In genomic region chr12:78097692-78098091, GRCm38 (mm10) we compare ENCODE assay signal across 25 mouse cellular contexts.
DNase-seq lines count a peak whose midpoint lies in the region; ATAC-seq and TF ChIP-seq lines count a peak whose summit lies in the region.
"Had no signal": no experiment of that assay in that cellular context is flagged by ENCODE, and none has a peak within 500 bp of the region (broad histone marks: within the 10 kb centered on the region; RNA-seq: fewer than 3 reads in every experiment).

No protein-coding gene starts in this region.

- H3K27ac ChIP-seq in kidney, postnatal 0 days = no peak overlapping the region
- no peak overlapping the region for H3K27ac ChIP-seq in kidney, embryonic 15.5 days
- no peak overlapping the region for H3K27ac ChIP-seq in midbrain, postnatal 0 days (ENCODE audit: low read depth, low read length)
- H3K27ac ChIP-seq in midbrain, embryonic 15.5 days = no peak overlapping the region
- H3K27ac ChIP-seq: embryonic facial prominence, embryonic 15.5 days; limb, embryonic 15.5 days; liver, embryonic 14.5 days; stomach, postnatal 0 days had no signal

- H3K9me3 ChIP-seq in kidney, postnatal 0 days (replicated peaks; ENCODE audit: low read length) = no peaks in the 10 kb centered on the region
- no peaks in the 10 kb centered on the region for H3K9me3 ChIP-seq in kidney, embryonic 15.5 days (replicated peaks)
- no peaks in the 10 kb centered on the region for H3K9me3 ChIP-seq in midbrain, postnatal 0 days (ENCODE audit: low read length)
- H3K9me3 ChIP-seq in midbrain, embryonic 15.5 days = no peaks in the 10 kb centered on the region
- H3K9me3 ChIP-seq: embryonic facial prominence, embryonic 15.5 days; heart, embryonic 15.5 days; hindbrain, embryonic 15.5 days; limb, embryonic 15.5 days; lung, embryonic 15.5 days had no signal

- DNase-seq in frontal cortex, postnatal 10 days (ENCODE audit: low spot score in 2 of 2) = no peak
- DNase-seq in kidney, postnatal 0 days (ENCODE audit: low spot score) = no peak
- peak; percentile 64 for DNase-seq in midbrain, postnatal 0 days (ENCODE audit: low spot score)
- peak; percentile 32 for DNase-seq in brain, embryonic 14.5 days (ENCODE audit: low read depth)
- DNase-seq in adrenal gland, adult 18-20 months (ENCODE audit: low spot score in 2 of 2) = no peak
- DNase-seq: adrenal gland, postnatal 14 days; B cell, adult 2 months; heart, postnatal 4 days; kidney, adult 11 months; kidney, postnatal 10 days; layer of hippocampus, postnatal 36 days; left cerebral cortex, postnatal 4 days; lung, postnatal 4 days; right cerebral cortex, postnatal 14 days had no signal

- H3K4me1 ChIP-seq in kidney, postnatal 0 days (replicated peaks; ENCODE audit: insufficient read depth, low read length) = no peaks in the 10 kb centered on the region
- no peaks in the 10 kb centered on the region for H3K4me1 ChIP-seq in kidney, embryonic 15.5 days
- peaks cover 3% of the 10 kb centered on the region; the same call in 1 of the 2 replicates for H3K4me1 ChIP-seq in midbrain, postnatal 0 days (ENCODE audit: insufficient read depth, low read length)
- peaks cover 6% of the 10 kb centered on the region; the same call in 1 of the 2 replicates for H3K4me1 ChIP-seq in midbrain, embryonic 15.5 days

- H3K36me3 ChIP-seq in kidney, postnatal 0 days (ENCODE audit: insufficient read depth, low read length) = no peaks in the 10 kb centered on the region
- H3K36me3 ChIP-seq in kidney, embryonic 15.5 days = no peaks in the 10 kb centered on the region
- H3K36me3 ChIP-seq in midbrain, postnatal 0 days (ENCODE audit: insufficient read depth, low read length) = no peaks in the 10 kb centered on the region
- no peaks in the 10 kb centered on the region for H3K36me3 ChIP-seq in midbrain, embryonic 15.5 days (replicated peaks)
- H3K36me3 ChIP-seq: embryonic facial prominence, embryonic 15.5 days; heart, embryonic 15.5 days; hindbrain, embryonic 15.5 days; limb, embryonic 15.5 days; lung, embryonic 15.5 days had no signal

- WGBS in kidney, postnatal 0 days = 57% methylated on average over 2 of the region's 2 CpGs
- 61% methylated on average over 2 of the region's 2 CpGs for WGBS in kidney, embryonic 15.5 days
- WGBS in midbrain, postnatal 0 days = 75% methylated on average over 2 of the region's 2 CpGs
- WGBS in midbrain, embryonic 15.5 days = 81% methylated on average over 2 of the region's 2 CpGs

- H3K4me3 ChIP-seq in kidney, postnatal 0 days (replicated peaks; ENCODE audit: low read depth, low read length) = no peak overlapping the region
- no peak overlapping the region for H3K4me3 ChIP-seq in kidney, embryonic 15.5 days (replicated peaks)
- no peak overlapping the region for H3K4me3 ChIP-seq in midbrain, postnatal 0 days (ENCODE audit: low read depth, low read length)
- H3K4me3 ChIP-seq in midbrain, embryonic 15.5 days = no peak overlapping the region
- H3K4me3 ChIP-seq: embryonic facial prominence, embryonic 15.5 days; heart, embryonic 15.5 days; hindbrain, embryonic 15.5 days; limb, embryonic 15.5 days; lung, embryonic 15.5 days had no signal

- ATAC-seq in frontal cortex, adult (ENCODE audit: low TSS enrichment) = peak; percentile 64; the same call in 1 of the 2 replicates
- no peak for ATAC-seq in kidney, postnatal 0 days (replicated peaks; ENCODE audit: low FRiP score, low read depth)
- ATAC-seq in kidney, embryonic 15.5 days (replicated peaks; ENCODE audit: low FRiP score) = no peak
- ATAC-seq in midbrain, postnatal 0 days (ENCODE audit: low FRiP score) = no peak
- no peak for ATAC-seq in midbrain, embryonic 15.5 days (replicated peaks)
- ATAC-seq: forebrain, embryonic 14.5 days had no signal

- H3K9ac ChIP-seq in kidney, postnatal 0 days (ENCODE audit: low read depth, low read length) = no peak overlapping the region
- no peak overlapping the region for H3K9ac ChIP-seq in kidney, embryonic 15.5 days
- no peak overlapping the region for H3K9ac ChIP-seq in midbrain, postnatal 0 days (replicated peaks; ENCODE audit: low read length, poor library complexity, severe bottlenecking)
- H3K9ac ChIP-seq in midbrain, embryonic 15.5 days = no peak overlapping the region
- H3K9ac ChIP-seq: embryonic facial prominence, embryonic 15.5 days; heart, embryonic 15.5 days; hindbrain, embryonic 15.5 days; limb, embryonic 15.5 days; liver, embryonic 14.5 days; lung, embryonic 15.5 days had no signal

- H3K4me2 ChIP-seq in kidney, postnatal 0 days (ENCODE audit: low read length) = no peak overlapping the region
- no peak overlapping the region for H3K4me2 ChIP-seq in kidney, embryonic 15.5 days
- no peak overlapping the region for H3K4me2 ChIP-seq in midbrain, postnatal 0 days (ENCODE audit: low read depth, low read length, poor library complexity, severe bottlenecking)
- H3K4me2 ChIP-seq in midbrain, embryonic 15.5 days = no peak overlapping the region
- H3K4me2 ChIP-seq: embryonic facial prominence, embryonic 15.5 days; heart, embryonic 15.5 days; hindbrain, embryonic 15.5 days; limb, embryonic 15.5 days had no signal

- TF ChIP-seq POLR2A in brain, embryonic 14.5 days (IDR thresholded peaks at IDR 0.05; ENCODE audit: borderline replicate concordance, extremely low read depth, insufficient read depth, insufficient read length, poor library complexity, severe bottlenecking) = no peak

- TF ChIP-seq CTCF in kidney, postnatal 0 days (IDR thresholded peaks at IDR 0.05; ENCODE audit: low read depth) = peak; percentile 19; the same call in 1 of the 2 replicates
- peak; percentile 64 for TF ChIP-seq CTCF in midbrain, postnatal 0 days (IDR thresholded peaks at IDR 0.05)
- no peak for TF ChIP-seq CTCF in brain, embryonic 14.5 days (IDR thresholded peaks at IDR 0.05; ENCODE audit: borderline replicate concordance, extremely low read depth, insufficient read depth, insufficient read length)

- no peaks in the 10 kb centered on the region for H3K27me3 ChIP-seq in kidney, postnatal 0 days (ENCODE audit: insufficient read depth, low read length)
- H3K27me3 ChIP-seq in kidney, embryonic 15.5 days = no peaks in the 10 kb centered on the region
- H3K27me3 ChIP-seq in midbrain, postnatal 0 days (ENCODE audit: insufficient read depth, low read length) = no peaks in the 10 kb centered on the region
- no peaks in the 10 kb centered on the region for H3K27me3 ChIP-seq in midbrain, embryonic 15.5 days (replicated peaks)
- H3K27me3 ChIP-seq: embryonic facial prominence, embryonic 15.5 days; heart, embryonic 15.5 days; hindbrain, embryonic 15.5 days; limb, embryonic 15.5 days; lung, embryonic 15.5 days had no signal

Comparison
In these comparisons a context has a peak if more than half of its experiments do, and no peak if none do; other contexts are left out.
1. DNase-seq: peak in midbrain, postnatal 0 days (single experiment) and brain, embryonic 14.5 days (single experiment); none in frontal cortex, postnatal 10 days (0 of 2), kidney, postnatal 0 days (single experiment) and adrenal gland, adult 18-20 months (0 of 2).